Comparison of ENCODE assay signal across 24 mouse cellular contexts in genomic region chr11:80152376-80152775, GRCm38 (mm10). TPM values are rescaled to one million over a fixed set of nuclear protein-coding genes. Genes with fewer than 3 reads are reported as not detected.
DNase-seq lines count a peak whose midpoint lies in the region; TF ChIP-seq lines count a peak whose summit lies in the region.
"Had no signal": no experiment of that assay in that cellular context is flagged by ENCODE, and none has a peak within 500 bp of the region (broad histone marks: within the 10 kb centered on the region; RNA-seq: fewer than 3 reads in every experiment).

No protein-coding gene starts in this region.

- peaks cover 4% of the 10 kb centered on the region; the same call in 1 of the 2 replicates for H3K4me1 ChIP-seq in lung, adult 2 months (ENCODE audit: control insufficient read depth, insufficient read depth, low read length)
- peaks cover 7% of the 10 kb centered on the region for H3K4me1 ChIP-seq in small intestine, adult 2 months (ENCODE audit: control insufficient read depth, insufficient read depth, insufficient read length, low read length)

- H3K27me3 ChIP-seq in small intestine, adult 2 months (ENCODE audit: control insufficient read depth, insufficient read depth, low read length), result no peaks in the 10 kb centered on the region

- no peak for TF ChIP-seq CTCF in gastrocnemius, adult 2 months (IDR thresholded peaks at IDR 0.05)
- TF ChIP-seq CTCF in lung, adult 2 months (IDR thresholded peaks at IDR 0.05; ENCODE audit: insufficient read depth, low read length), result no peak
- no peak for TF ChIP-seq CTCF in small intestine, adult 2 months (IDR thresholded peaks at IDR 0.05; ENCODE audit: extremely low read depth, insufficient read length, insufficient replicate concordance, low read depth, low read length)

- 59% methylated on average over 8 of the region's 8 CpGs for WGBS in lung, adult 2 months
- WGBS in small intestine, adult 2 months, result 73% methylated on average over 8 of the region's 8 CpGs

- no peak overlapping the region for H3K4me3 ChIP-seq in gastrocnemius, adult 2 months
- no peak overlapping the region for H3K4me3 ChIP-seq in lung, adult 2 months (replicated peaks; ENCODE audit: extremely low read depth, low read depth, low read length)
- no peak overlapping the region for H3K4me3 ChIP-seq in small intestine, adult 2 months (ENCODE audit: low read depth, low read length)
- H3K4me3 ChIP-seq: embryonic facial prominence, embryonic 13.5 days; erythroblast, embryonic 14.5 days; forebrain, embryonic 12.5 days; hindbrain, embryonic 12.5 days; layer of hippocampus, adult 2 months; limb, embryonic 10.5 days; liver, embryonic 12.5 days; midbrain, embryonic 12.5 days had no signal

- no peak for TF ChIP-seq POLR2A in lung, adult 2 months (IDR thresholded peaks at IDR 0.05; ENCODE audit: borderline replicate concordance, extremely low read depth, low read depth, low read length)
- no peak for TF ChIP-seq POLR2A in small intestine, adult 2 months (IDR thresholded peaks at IDR 0.05; ENCODE audit: low read depth, low read length)

- peak overlapping the region; percentile 85; the same call in 1 of the 2 replicates for H3K27ac ChIP-seq in gastrocnemius, adult 2 months
- H3K27ac ChIP-seq in small intestine, adult 2 months (ENCODE audit: insufficient read depth, low read depth, low read length), result peak overlapping the region; percentile 66
- H3K27ac ChIP-seq: embryonic facial prominence, embryonic 13.5 days; forebrain, embryonic 12.5 days; hindbrain, embryonic 12.5 days; layer of hippocampus, adult 2 months; limb, embryonic 10.5 days; liver, embryonic 12.5 days; midbrain, embryonic 12.5 days; stomach, postnatal 0 days had no signal

- no peak for DNase-seq in gastrocnemius, adult 2 months
- DNase-seq in gastrocnemius, postnatal 10 days, result no peak
- peak; percentile 56 for DNase-seq in kidney, postnatal 14 days
- DNase-seq in kidney, postnatal 4 days, result no peak
- DNase-seq in lung, postnatal 10 days, result peak; percentile 41
- DNase-seq in lung, adult 2 months, result no peak
- no peak for DNase-seq in cerebellum, postnatal 4 days (ENCODE audit: low spot score in 2 of 2)
- DNase-seq: adrenal gland, adult 8-10 months; cerebellum, adult 18-20 months; cerebellum, postnatal 25 days; embryo, embryonic 11 days; heart, postnatal 10 days; lung, embryonic 14.5 days; thymus, postnatal 14 days had no signal

- no peaks in the 10 kb centered on the region; the same call in none of the 2 replicates for H3K36me3 ChIP-seq in small intestine, adult 2 months (ENCODE audit: control insufficient read depth, insufficient read depth, low read length)
- H3K36me3 ChIP-seq: embryonic facial prominence, embryonic 13.5 days; forebrain, embryonic 12.5 days; hindbrain, embryonic 12.5 days; limb, embryonic 10.5 days; liver, embryonic 12.5 days; midbrain, embryonic 12.5 days had no signal

- intact Hi-C loops in gastrocnemius, adult 2 months (cut with DNase I), result no loop called here

RNA-seq across cellular contexts. Expression of gene Adap2, which starts 1.5 kb away (rescaled TPM):
- total RNA-seq in gastrocnemius, adult 2 months (2021), result 1 to 10 TPM; 4.2 to 4.7 TPM
- total RNA-seq in gastrocnemius, postnatal 10 days (2021), result 1 to 10 TPM; 6.9 to 9.3 TPM
- polyA plus RNA-seq in lung, adult 2 months (2012; rRNA removed), result 7.0 and 18.2 TPM in 2 replicates
- 17.3 and 23.2 TPM in 2 replicates for polyA plus RNA-seq in small intestine, adult 2 months (2012; rRNA removed)
- polyA plus RNA-seq: erythroblast, embryonic 14.5 days had no signal

RNA-seq across cellular contexts. Expression of gene Tefm, which starts 10.4 kb away (rescaled TPM):
- 10 to 100 TPM; 18.6 to 24.1 TPM for total RNA-seq in gastrocnemius, adult 2 months (2021)
- 10 to 100 TPM; 21.0 to 22.2 TPM for total RNA-seq in gastrocnemius, postnatal 10 days (2021)
- polyA plus RNA-seq in lung, adult 2 months (2012; rRNA removed), result 2.7 and 4.3 TPM in 2 replicates
- 0.60 and 1.1 TPM in 2 replicates for polyA plus RNA-seq in small intestine, adult 2 months (2012; rRNA removed)
- polyA plus RNA-seq: erythroblast, embryonic 14.5 days had no signal

RNA-seq across cellular contexts. Expression of gene Rnf135, which starts 31.3 kb away (rescaled TPM):
- total RNA-seq in gastrocnemius, adult 2 months (2021), result 1 to 10 TPM; 2.2 to 2.4 TPM
- total RNA-seq in gastrocnemius, postnatal 10 days (2021), result 1 to 10 TPM; 4.0 to 6.6 TPM
- polyA plus RNA-seq in lung, adult 2 months (2012; rRNA removed), result 8.1 and 9.4 TPM in 2 replicates
- polyA plus RNA-seq in small intestine, adult 2 months (2012; rRNA removed), result 4.3 and 5.9 TPM in 2 replicates

RNA-seq across cellular contexts. Expression of gene Rhot1, which starts 56.4 kb away (rescaled TPM):
- total RNA-seq in gastrocnemius, adult 2 months (2021), result 10 to 100 TPM; 43.6 to 45.3 TPM
- 10 to 100 TPM; 45.4 to 50.6 TPM for total RNA-seq in gastrocnemius, postnatal 10 days (2021)
- 8.7 and 14.9 TPM in 2 replicates for polyA plus RNA-seq in lung, adult 2 months (2012; rRNA removed)
- 1.8 and 3.0 TPM in 2 replicates for polyA plus RNA-seq in small intestine, adult 2 months (2012; rRNA removed)

Comparison
In these comparisons a context has a peak if more than half of its experiments do, and no peak if none do; other contexts are left out.
1. DNase-seq: peak in kidney, postnatal 14 days (single experiment) and lung, postnatal 10 days (single experiment); none in gastrocnemius, adult 2 months (single experiment), gastrocnemius, postnatal 10 days (single experiment), kidney, postnatal 4 days (0 of 2), lung, adult 2 months (single experiment) and cerebellum, postnatal 4 days (0 of 2).